Mouse (Mus musculus): Measurements from ENCODE around the gene Tysnd1. TPM values are rescaled to one million over a fixed set of nuclear protein-coding genes. Genes with fewer than 3 reads are reported as not detected.

The Tysnd1 gene
- polyA plus RNA-seq, 2 experiments from 2014 or later, result 1.9 to 4.0 TPM

DNA sequence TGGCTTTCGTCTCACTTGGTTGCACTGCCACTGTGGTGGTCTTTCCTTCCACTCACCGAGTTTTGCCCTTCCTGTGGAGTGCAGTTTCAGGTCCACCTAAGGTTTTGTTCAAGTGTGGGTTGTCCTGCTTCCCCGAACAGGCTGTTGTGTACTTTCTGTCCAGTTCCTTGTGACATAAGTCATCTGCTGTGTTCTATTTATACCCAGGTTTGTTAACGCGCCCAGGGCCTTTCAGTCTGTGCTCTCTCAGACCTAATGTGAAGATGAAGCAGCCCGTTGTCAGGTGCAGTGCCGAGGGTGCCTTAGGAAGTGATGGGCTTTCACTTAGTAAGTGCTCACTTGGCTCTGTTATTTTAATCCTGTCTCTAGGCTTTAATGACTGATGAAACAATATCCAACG lies 5.9 kb upstream of the Tysnd1 start:
- ATAC-seq, result no peak

DNA sequence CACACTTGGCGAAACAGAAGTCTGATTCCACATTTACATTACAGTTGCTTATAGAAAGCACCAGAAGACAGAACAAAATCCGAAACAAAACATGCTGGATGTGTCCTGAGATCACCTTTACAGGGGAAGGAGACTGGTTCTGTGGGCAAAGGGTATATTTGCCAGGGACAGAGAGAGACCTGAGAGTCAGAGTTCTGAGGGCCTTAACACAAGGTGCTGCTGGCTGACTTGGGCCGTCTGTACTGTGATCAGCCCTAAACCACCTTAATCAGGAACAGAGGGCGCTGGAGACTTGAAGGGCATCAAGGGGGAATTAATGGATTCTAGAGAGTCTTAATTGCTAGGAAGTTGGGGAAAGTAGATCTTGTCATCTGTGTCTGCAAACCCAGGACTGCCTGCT lies 1.8 kb upstream of the Tysnd1 start:
- ATAC-seq, result no peak

DNA sequence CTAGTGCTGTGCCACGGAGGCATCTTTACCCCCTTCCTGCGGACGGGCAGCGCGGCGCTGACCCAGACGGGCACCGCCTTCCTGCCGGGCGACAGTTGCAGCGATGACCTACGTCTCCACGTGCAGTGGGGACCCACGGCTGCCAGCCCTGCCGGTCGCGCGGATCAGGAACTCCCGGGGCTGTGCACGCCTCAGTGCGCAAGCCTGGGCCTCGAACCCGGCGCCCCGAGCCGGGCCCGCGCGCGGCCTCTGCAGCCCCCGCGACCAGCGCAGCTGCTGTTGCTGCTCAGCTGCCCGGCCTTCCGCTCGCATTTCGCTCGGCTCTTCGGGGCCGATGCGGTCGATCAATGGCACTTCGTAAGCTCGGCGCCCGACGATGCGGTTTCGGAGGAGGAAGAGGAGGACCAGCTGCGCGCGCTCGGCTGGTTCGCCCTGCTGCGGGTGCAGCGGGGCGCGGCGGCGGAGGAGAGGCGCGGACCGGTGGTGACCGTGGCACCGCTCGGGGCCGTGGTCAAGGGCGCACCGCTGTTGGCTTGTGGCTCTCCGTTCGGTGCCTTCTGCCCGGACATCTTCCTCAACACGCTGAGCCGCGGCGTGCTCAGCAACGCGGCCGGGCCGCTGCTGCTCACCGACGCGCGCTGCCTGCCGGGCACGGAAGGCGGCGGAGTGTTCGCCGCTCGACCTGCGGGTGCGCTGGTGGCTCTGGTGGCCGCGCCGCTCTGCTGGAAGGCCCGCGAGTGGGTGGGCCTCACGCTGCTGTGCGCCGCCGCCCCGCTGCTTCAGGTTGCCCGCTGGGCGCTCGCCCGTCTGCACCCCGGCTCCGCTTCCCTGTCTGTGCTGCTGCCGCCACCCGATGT lies 617 bp downstream of the Tysnd1 start:
- ATAC-seq, result peak; percentile 21

DNA sequence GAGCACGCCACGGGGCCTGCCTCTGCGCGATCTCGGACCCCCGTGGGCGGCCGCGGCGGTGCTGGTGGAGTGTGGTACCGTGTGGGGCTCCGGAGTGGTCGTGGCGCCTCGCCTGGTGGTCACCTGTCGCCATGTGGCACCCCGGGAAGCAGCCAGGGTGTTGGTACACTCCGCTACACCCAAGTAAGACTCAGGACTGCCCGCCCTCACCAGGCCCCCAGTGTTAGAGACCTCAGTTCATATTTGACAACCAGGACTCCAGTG lies 1.2 kb downstream of the Tysnd1 start:
- no peak for ATAC-seq

DNA sequence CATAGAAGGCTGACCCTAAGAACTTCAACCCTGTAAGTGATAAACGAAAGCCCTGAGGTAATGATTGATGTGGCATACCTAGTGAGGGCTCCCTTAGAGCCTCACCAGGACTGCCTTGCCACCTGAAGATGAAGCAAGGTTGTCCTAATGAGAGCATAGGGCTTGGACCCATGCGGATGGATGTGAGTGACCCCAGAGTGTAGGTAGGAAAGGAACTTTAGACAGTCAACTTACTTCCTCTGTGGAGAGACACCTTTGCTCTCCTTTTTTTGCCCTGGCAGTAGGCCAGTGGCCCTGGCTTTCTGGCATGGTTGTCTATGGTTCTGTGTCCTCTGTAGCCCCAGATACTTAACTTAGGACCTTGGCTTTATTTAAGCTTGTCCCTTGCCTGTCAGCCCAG lies 1.7 kb downstream of the Tysnd1 start:
- ATAC-seq, result no peak

DNA sequence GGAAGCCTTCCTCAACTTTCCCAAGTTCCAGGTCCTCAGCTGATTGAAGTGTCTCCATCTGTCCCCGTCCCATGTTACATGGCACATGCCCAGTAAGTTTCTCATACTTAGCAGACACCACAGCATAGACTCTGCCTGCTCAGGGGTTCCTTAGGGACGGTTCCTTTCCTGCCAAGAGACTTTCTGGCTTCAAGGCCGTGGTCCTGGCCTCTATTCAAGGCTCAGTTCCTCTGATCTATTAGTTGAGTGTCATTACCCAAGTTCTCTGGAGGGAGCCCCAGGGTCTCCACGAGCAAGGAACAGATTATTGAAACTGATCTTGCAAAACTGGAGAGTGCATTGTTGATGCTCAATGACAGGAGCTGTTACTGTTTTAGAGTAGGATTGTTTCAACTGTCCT lies 9.3 kb downstream of the Tysnd1 start:
- no peak for ATAC-seq

DNA sequence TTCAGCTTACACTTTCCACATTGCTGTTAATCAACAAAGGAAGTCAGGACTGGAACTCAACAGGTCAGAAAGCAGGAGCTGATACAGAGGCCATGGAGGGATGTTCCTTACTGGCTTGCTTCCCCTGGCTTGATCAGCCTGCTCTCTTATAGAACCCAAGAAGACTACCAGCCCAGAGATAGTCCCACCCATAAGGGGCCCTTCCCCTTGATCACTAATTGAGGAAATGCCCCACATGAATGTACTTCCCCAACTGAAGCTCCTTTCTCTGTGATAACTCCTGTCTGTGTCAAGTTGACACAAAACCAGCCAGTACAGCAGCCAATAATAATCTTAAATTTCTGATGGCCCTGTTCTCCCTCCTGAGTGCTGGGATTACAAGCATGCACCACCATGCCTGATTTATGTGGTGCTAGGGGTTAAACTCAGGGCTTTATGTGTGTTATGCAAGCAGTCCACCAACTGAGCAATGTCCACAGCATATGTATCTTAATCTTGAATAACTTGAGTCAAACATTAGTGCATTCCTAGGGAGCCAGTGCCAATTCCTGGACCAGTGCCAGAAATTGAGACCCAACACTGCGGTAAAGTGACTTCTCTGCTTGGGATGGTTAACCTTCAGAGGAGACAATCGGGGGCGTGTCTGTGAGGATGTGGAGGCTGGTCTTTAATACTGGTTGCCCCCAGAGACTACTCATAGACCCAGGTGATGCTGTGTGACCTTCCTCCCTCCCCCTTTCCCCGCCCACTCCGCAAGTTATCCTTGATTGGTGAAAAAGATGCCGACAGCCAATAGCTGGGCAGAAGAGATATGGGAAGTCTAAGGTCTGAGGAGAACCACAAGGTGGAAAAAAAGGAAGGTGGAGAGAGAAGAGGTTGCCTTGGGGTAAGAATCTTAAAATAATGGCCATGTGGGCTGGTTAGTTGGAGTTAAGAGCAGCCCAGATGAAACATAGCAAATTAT lies 11.4 kb downstream of the Tysnd1 start:
- ATAC-seq, result no peak

DNA sequence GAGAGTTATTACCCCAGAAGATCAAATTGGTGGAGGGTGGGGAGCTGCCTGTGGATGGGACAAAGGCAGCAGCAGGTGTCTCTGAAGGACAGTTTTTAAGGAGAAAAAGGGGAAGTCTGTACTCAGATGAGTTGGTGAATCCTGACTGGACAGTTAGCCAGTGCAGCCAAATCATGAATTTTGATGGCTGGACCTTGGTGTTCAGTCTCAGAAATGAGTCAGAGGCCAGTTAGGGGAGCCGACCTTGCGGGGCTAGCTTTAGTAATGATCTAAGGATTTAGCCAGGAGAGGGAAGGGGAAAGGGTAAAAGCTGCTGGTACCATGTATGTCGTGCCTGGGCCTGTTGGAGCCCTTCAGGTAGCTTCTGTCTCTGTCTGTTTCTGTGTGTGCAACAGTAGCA lies 18.3 kb downstream of the Tysnd1 start:
- no peak for ATAC-seq

DNA sequence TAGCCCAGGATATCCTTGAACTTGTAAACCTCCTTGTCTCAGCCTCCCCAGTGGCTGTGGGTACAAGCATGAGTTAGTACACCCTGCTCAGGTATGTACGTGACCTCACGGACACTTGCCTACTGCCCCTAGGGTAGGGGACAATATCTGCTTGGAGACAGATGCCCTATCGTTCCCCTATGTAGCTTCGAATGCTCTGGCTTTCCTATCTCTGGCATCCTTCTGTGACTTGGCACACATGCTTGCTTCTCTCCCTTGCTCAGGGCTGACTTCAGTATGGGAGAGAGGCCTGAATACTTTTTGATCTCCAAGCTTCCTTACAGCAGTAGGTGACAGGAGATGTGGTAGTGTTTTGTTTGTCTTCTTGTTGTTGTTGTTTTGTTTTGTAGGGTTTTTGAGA lies 18.8 kb downstream of the Tysnd1 start:
- ATAC-seq, result no peak

DNA sequence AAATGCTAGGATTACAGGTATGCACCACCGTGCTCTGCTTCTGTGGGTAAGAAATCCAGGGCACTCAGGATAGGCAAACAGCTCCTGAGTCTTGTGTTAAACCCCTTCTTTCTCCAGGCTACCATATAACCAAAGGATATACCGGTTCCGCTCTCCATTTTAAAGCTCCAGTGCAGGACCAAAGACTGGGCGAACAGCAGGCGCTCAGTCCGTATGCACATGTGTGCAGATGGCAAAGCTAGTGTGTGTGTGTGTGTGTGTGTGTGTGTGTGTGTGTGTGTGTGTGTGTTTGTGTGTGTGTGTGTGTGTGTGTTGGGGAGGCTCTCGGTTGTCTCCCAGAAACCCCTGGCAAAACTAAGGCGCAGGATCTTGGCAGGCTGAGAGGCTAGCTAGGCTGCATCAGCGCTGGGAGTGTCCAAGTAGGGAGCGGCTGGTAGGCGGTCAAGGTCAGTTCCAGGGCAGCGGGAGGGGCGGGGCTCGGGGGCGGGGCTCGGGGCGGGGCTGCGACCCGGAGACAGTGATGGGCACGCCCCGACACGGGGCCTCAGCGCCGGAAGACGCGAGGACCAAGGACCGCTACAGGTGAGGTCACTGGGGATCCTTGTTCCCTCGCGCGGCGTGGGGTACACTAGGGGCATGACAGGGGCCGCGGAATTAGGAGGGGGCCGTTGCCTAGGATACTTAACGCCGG lies 19.6 kb downstream of the Tysnd1 start, which contains the start of gene Aifm2:
TSS of gene Aifm2 (plus strand) at position 493 of the 691 bp plus-strand sequence.
- peak; percentile 49 for ATAC-seq

DNA sequence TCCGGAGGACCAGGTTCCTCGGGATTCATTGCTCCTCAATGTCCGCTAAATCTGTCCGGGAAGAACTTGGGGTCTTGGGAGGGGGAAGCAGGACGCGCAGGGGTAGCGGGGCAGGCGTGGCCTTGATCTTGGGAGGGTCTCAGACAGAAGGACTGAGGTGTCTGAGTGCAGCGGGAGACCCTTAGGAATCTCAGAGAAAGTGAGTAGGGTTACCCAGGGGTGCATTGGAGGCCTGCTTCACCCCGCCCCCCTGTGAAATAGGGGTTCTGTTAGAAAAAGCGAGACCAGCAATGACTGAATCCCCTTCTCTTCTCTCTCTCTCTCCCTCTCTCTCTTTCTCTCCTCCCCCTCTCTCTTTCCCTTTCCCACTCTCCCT lies 20.1 kb downstream of the Tysnd1 start:
- ATAC-seq, result no peak

DNA sequence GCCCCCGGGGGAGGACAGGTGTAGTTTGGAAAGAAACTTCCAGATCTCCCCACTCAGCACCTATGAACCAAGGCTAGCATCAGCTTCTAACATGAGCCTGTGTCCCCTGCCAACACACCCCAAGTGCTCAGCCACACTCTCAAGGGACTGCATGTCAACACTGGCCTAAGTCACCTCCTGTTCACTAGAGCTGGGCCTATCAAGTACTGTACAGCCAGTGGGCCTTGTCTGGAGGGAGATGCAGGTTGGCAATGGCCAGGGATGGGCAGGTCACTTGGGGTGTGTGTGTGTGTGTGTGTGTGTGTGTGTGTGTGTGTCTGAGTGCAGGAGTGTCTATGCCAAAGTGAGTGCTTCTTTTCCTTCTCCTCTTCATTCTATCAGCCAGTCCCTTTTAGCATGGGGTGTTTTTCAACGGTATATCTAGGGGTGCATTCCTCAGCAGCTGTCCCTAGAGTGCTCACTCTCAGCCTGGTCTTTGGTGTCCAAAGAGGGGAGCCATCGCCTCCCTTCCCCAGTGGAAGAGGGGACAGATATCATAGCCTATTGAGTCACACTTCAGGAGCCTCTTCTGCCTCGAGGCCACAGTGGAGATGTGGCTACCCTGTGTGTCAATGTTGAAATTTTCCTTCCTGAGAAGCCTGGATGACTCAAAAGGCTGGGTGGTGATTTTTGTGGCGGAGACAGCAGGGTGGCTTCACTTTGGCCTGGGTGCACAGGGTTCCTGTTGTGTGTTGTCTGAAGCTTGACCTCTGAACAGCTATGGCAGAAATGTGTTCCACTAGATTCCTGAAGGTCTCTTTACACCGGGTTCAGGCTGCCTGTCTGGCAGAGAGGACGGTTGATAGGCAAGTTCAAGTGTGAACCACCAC lies 20.9 kb downstream of the Tysnd1 start:
- no peak for ATAC-seq

DNA sequence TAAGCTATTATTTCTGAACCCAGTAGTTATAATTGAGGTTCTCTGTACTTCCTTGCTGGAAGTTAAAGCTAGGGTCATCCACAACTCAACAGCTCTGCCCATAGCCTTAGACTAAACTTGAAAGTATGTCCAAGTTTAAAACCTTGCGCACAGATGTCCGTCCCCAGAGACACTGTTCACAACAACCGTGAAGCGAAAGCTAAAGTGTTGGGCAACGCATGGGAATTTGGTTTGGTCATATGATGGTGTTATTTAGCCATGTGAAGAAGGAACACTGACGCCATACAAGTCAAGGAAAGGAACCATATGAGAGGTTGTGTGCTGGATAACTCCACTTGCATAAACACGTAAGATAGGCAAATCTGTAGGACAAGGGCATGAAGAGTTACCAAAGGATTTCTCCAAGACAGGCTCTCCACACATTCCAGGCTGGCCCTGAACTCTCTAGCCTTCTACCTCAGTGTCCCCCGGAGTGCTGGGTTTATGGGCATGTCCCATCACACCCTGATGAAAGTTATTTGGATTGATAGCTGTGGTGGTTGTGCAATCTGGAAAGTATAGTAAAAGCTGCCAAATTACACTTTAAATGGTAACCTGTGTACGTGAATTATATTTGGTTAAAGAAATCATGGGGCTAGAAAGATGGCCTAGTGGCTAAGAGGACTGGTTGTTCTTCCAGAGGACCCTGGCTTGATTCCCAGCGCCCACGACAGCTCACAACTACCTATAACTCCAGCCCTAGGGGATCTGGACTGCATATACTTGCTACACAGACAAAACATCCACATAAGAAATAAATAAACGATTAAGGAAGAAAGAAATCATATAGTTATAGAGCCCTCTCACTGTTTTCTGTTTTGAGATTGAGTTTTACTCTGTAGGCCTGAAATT lies 22.3 kb downstream of the Tysnd1 start:
- ATAC-seq, result no peak

DNA sequence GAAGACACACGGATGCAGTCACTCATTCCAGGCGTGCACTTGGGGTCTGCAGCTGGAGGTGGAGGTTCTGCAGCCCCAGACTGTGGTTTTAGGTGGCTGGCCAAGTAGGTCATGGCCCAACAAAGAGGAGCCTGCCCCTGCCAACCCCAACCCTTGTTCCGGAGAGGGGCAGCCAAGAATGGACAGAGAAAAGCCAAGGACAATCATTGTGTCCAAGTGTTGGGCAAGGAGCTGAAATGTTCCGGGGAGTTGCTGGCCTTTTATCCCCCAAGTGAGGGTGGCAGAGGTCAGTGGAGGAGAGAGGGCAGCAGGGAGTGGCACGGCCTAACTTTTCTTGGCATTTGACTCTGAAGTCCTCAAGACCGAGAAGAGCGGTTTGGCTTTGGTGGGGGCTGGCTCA lies 25.0 kb downstream of the Tysnd1 start:
- no peak for ATAC-seq

DNA sequence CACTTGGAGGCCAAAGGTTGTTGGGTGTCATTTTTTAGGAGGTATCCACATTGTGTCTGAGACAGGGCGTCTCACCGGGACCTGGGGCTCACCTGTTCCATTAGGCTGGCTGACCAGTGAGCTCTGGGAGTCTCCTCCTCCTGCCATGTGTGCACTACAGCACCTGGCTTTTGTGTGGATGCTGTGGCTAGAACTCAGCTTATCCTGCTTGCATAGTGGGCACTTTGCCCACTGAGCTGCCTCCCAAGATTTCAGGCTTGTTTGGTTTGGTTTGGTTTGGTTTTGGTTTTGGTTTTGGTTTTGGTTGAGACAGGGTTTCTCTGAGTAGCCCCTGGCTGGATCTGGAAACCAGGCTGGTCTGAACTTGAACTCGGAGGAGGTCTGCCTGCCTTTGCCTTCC lies 26.9 kb downstream of the Tysnd1 start:
- no peak for ATAC-seq

DNA sequence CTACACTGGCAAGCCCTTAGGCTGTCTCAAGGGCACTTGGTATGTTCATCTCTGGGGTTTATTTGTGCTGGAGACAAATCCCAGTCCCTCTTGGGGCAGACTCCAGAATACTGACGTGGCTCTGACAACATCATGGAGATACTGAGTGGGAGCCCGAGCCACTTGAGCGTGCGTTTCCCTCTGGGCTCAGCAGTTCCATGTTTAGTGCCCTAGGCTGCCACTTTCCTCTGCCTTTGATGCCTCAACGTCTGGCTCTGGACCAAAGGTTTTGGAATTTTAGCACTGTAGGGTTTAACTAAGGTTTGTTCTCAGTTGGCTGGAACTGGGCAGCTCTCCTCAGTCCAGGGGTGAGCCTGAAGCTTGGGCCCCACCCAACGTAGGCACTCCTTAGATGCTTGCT lies 28.0 kb downstream of the Tysnd1 start:
- no peak for ATAC-seq

DNA sequence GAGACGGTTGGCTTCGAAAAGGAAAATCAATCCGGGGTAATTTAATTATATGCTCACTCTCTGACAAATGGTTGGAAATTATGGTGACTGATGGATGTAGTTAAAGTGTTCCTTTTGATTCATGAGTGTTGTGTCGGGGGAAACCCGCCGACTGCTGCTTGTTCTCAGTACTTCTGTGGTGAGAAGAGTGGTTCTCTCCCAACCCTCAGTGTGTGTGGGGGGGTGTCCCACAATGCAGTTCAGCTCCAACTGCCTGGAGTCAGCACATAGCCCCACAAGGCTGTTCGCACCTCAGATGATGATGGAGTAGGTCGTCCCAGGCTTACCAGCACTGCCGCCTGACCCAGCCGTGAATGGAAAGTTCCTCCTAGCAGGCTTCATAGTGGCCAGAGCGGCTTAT lies 33.9 kb downstream of the Tysnd1 start:
- no peak for ATAC-seq

DNA sequence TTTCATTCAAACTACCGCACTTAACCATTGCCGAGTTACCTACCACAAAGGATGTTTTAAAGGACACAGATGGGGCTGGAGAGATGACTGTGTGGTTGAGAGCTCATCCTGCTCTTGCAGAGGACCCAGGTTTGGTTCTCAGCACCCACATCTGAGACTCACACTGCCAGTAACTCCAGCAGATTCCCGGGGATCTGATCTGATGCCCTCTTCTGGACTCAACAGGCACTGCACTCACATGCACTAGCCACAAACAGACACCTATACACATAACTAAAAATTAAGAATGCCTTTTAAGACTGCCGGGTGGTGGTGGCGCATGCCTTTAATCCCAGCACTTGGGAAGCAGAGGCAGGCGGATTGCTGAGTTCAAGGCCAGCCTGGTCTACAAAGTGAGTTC lies 34.9 kb downstream of the Tysnd1 start:
- ATAC-seq, result no peak

DNA sequence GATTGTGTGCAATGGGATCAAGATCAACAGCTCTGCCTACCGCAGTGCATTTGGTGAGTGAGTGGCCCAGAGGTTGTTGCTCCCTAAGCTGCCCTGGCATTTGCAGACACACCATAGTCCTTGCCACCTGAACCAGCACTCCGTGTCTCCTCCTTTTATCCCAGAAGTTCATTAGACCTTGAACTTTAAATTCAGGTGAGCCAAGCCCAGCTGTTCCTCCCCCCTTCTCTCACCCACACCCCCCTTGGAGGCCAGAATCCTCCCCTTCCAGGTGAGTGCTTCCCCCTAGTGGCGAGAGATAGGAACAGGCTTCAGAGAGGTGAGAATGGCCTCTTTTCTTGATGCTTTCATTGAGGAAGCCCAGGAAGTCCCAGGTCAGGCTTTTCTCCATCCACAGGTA lies 39.1 kb downstream of the Tysnd1 start:
- no peak for ATAC-seq

DNA sequence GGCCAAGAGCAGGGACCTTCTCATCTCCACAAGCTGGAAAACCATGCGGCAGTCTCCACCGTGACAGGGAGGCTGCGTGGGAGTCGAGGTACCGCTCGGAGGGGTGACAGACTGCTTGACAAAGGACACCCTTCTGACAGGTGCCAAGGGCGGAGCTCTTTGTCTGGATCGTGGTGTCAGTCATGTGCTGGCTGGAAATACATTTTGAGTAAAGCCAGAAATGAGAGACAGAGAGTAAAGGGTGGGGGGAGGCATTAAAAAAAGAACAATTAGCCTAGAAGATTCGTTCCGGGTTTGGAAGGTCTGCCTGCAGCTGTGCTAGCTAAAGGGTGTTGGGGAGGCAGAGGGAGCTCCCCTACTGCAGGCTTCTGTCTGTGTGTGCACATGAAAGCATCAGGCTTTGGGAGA lies 41.4 kb downstream of the Tysnd1 start:
- no peak for ATAC-seq

DNA sequence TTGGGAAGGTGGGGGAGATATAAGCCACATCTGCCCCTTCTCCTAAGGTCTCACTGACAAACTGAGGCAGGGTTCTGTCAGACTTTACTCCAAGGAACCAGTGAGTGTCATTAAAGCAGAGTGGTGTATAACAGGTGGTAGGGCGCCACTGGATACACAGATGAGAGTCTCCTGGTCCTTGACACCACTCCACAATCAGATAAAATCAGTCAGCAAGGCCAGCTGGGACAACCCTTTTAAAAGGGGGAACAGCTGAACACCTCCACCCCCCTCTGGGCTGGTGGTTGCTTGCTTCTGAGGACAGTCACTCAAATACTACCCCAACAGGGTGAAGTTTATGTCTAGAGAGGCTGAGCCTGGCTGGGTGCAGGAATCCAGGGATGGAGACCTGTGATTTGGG lies 42.2 kb downstream of the Tysnd1 start:
- no peak for ATAC-seq

Measured in CD4-positive, CD25-positive, alpha-beta regulatory T cell, adult 4 months (primary cell).